Mouse (Mus musculus) brain, adult 2 months (tissue): ENCODE data around the gene Erlin1.

ENCODE experiments used
- DNase-seq: peaks from one replicate; pipeline ENCODE4 v3.0.0; 2011; ENCODE audit warnings: low read depth, low spot score

Erlin1 gene

DNA sequence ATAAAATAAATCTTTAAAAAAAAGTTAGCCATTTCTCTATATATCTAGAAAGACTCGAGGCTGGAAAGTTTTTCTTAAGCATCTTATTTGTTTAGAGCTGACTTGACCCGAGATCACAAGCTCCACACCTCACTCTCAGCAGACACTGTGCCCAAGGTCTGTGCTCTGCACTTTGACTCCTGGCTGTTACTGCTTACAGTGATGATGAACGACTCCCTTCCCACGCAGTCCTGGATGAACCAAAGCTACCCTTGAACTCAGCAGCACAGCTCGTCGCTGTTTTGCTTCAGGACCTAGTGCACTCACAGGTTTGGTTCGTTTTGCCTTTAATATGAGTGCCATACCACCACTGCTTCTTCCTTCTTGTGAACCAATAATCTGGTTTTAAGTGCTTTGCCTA is 5.8 kb downstream of the Erlin1 start:
- DNase-seq, result no peak

- DNase-seq, result no peak
Measured at GRCm38 (mm10) chr19:44060226-44060625, 9.4 kb downstream of the Erlin1 start.

DNA sequence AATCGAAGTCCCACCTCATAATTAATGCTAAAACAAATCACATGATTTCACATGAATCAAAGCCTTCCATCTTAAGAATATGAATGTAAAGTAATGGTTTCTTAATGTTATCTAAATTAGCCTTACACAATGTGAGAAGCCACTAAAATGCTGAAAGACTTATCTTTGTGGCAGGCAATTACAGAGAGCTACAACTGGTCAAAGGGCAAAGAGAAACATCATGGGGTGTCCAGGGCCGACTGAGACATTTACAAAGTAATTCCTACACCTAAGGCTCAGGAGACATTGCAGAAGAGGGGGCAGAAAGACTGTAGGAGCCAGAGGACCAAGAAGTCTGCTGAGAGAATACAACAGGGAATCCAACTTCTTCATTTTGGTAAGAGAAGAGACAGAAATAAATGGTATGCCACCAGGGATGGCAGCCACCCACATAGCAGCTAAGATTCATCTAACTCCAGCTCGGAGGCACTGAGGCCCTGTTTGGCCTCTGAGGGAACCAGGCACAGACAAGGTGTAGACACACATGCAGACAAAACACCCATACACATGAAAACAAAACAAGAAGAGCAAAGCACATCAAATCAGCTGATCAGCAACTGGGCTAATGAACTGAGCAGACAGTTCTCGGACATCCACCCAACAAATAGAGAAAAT is 14.3 kb downstream of the Erlin1 start:
- peak; percentile 39 for DNase-seq

- DNase-seq, result no peak
Measured at GRCm38 (mm10) chr19:44050388-44050787, 19.2 kb downstream of the Erlin1 start.

DNA sequence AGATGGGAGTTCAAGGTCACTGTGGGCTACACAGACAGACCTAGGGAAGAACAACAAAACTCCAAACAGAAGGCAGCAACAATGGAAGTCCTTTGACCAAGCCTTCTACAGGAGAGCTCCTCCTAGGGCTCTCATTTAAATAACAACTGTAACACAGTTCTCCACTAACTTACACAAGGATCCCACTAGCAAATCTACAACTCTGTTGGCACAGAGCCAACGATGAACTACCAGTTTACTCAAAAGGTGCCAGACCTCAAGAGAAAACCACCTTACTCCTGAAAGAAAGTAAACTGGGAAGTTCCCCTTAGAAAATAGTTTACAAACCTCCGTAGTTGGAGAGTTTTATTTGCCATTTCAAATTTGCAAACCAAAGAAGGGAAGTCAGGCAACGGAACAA is 20.3 kb downstream of the Erlin1 start:
- no peak for DNase-seq

GRCm38 (mm10) chr19:44045847-44046246 is 23.7 kb downstream of the Erlin1 start:
- no peak for DNase-seq

DNA sequence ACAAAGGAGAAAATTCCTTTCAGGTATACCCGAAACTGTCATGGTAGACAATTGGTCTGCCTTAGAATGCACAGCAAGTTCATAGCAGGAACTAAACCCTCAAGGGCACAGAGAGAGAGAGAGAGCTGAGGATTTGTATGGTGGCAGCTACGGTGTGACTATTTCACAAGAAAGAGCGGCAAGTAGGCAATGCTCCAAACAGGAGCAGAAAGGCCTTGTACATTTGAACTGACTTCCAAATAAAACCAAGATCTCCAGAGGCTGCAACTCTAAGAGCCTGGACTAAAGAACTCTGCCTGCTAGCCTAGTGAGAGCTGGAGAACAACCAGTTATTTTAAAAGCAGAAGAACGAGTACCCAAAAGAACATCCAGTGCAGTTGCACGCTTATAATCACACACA is 27.5 kb downstream of the Erlin1 start:
- peak; percentile 12 for DNase-seq

GRCm38 (mm10) chr19:44033396-44033795 is 36.2 kb downstream of the Erlin1 start:
- no peak for DNase-seq

GRCm38 (mm10) chr19:44032046-44032744 is 37.4 kb downstream of the Erlin1 start:
- no peak for DNase-seq

- DNase-seq, result no peak
Measured at GRCm38 (mm10) chr19:44030024-44030423, 39.6 kb downstream of the Erlin1 start.

- DNase-seq, result no peak
Measured at GRCm38 (mm10) chr19:44028972-44029371, 40.6 kb downstream of the Erlin1 start, which contains the start of gene Cyp2c23. Gene Cyp2c23, minus strand, starts transcription at chr19:44029208.

DNA sequence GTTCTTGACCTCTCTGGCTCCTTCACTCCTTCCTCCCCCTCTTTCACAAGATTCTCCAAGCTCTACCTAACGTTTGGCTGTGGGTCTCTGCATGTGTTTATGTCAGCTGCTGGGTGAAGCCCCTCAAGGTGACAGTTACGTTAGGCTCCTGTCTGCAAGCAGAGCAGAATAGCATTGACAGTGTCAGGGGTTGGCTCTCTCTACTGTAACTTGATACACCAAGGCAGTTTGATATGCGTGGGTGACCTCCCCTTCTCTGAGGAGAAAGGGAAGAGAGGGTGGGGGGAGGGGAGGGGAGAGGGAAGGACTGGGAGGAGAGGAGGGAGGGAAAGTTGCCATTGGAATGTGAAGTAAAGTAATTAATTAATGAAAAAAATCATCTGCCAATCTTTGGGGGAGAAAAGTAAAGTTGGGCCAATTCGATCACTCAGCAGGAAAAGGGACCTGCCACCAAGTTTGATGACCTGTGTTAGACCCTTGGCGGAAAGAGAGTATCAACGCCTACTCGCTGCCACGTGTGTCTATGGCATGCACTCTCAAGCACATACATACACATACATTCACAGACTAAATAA is 42.5 kb downstream of the Erlin1 start:
- DNase-seq, result no peak

- peak; percentile 61 for DNase-seq
Measured at GRCm38 (mm10) chr19:44024921-44025585, 44.5 kb downstream of the Erlin1 start.

GRCm38 (mm10) chr19:44023066-44023465 is 46.5 kb downstream of the Erlin1 start:
- no peak for DNase-seq

GRCm38 (mm10) chr19:44021502-44021901 is 48.1 kb downstream of the Erlin1 start:
- no peak for DNase-seq

DNA sequence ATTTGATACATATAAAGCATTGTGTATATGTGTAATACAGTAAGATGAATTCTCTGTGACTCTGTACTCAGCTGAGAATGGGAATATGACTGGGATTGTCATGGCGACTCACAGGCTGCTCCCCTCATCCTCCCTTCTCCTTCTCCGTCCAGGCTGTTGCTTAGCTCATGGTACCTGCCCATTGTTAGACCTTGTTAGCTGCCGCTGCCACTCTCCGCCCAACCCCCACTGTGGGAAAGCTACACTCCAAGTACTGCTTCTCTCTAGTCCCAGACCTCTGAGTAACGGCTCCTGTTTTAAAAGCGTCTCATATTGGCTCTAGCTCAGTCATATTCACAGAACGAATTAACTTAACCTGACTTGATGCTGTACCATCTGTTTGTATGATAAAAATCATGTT is 49.8 kb downstream of the Erlin1 start:
- no peak for DNase-seq

DNA sequence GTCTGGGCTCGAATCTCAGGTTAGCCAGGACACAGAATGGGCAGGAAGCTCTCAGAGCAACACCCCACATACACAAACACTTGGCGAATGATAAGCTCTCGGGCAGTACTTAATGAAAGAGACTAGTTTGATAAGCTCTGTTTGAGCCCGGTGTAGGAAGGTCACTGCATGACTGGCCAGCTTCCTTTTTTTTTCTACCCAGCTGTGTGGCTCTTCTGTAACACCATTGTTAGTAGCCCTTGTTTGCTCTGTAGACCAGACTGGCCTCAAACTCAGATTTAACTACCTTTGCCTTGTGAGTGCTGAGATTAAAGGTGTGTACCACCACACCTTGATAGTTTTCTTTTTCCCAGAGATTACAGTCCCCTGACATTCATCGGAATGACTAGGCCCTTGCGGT is 55.7 kb downstream of the Erlin1 start:
- no peak for DNase-seq

DNA sequence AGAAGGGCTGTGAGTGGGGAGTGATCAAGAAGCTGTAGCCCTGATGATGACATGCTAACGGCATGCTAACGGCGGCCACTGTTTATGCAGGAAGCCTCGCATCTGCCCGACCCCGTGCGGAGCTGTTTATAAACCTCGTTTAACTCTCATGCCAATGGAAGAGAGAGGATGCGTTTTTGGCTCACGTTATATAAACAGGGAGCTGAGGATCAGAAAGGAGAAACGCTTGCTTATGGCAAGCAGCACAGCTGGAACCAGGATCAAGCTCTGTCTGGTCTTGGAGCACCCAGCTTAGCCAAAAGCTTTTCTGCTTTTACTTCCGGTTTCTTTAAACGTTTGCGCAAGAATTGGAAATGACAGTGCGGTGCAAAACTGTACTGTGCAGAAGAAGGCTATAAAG is 60.8 kb downstream of the Erlin1 start:
- peak; percentile 13 for DNase-seq

- peak; percentile 79 for DNase-seq
Measured at GRCm38 (mm10) chr19:44007186-44007585, 62.4 kb downstream of the Erlin1 start.

GRCm38 (mm10) chr19:44005025-44005424 is 64.6 kb downstream of the Erlin1 start:
- DNase-seq, result peak; percentile 38

- no peak for DNase-seq
Measured at GRCm38 (mm10) chr19:44004261-44004660, 65.3 kb downstream of the Erlin1 start.

DNA sequence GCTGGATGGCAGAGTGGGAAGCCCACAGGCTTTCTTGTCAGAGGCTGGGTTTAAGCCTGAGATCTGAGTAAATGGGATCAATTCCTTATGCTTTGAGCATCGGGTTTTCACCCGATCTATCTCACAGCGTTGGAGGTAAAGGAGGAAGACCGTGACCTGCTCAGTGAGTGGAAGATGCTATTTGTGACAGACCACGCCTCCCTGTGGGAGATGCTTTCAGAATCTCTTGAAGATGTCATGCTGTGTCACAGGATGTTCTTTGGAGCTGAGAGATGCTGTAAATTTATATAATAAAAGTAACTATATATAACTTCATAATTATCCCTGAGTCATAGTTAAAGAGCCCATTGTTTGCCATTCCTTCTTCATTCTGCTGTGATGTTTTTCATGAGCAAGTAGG is 68.9 kb downstream of the Erlin1 start:
- peak; percentile 79 for DNase-seq
